Mouse (Mus musculus) olfactory bulb, adult 2 months (tissue): Measurements from ENCODE around the gene Zc3h4.

Experiments
- CTCF ChIP-seq: fragments of 200-500 bp; IDR thresholded peaks from 2 replicates; pipeline ENCODE4 v1.5.1; 2012; ENCODE audit warnings: low read depth, mild to moderate bottlenecking, low read length, moderate library complexity; ENCODE audit not compliant: insufficient read depth
- POLR2A ChIP-seq: fragments of 200-500 bp; IDR thresholded peaks from 2 replicates; pipeline ENCODE4 v1.6.1; 2012; ENCODE audit warnings: mild to moderate bottlenecking, low read depth, low read length, moderate library complexity; ENCODE audit not compliant: insufficient read depth

GRCm38 (mm10) chr7:16366669-16367068 is 34.0 kb upstream of the Zc3h4 start:
- no peak for TF ChIP-seq CTCF
- no peak for TF ChIP-seq POLR2A
